Mouse (Mus musculus) embryo, embryonic 11 days (tissue): ENCODE data around the gene Krtap16-1.

ENCODE experiments used
- DNase-seq: peaks from one replicate; pipeline ENCODE4 v3.0.0-alpha.2; 2015

Gene Krtap16-1

GRCm38 (mm10) chr11:99948175-99948574, 38.2 kb downstream of the Krtap16-1 start, which contains the start of gene Krtap9-5:
Gene Krtap9-5 (plus strand): TSS chr11:99948475.
- DNase-seq = no peak

GRCm38 (mm10) chr11:99937751-99938264, 48.6 kb downstream of the Krtap16-1 start:
- DNase-seq = no peak

DNA sequence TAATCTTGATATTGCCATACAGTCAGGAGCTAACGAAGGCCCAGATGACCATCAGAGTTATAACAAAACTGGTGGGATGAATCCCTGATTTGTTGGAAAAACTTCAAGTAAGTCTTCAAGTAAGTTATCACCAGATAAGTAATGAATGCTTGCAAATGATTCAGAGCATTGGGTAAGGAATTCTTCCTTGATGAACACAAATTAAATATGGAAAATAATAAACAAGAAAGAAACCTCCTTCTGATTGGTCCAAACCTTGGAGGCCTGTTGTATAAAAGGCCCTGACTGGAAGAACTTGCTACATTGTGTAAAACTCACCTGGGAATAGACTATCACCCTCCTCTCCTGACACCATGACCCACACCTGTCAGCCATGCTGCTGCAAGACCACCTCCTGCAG, 50.4 kb downstream of the Krtap16-1 start, which contains the start of gene Krtap31-2:
TSS of gene Krtap31-2 (plus strand) at position 301 of the 400 bp plus-strand sequence.
- no peak for DNase-seq
